25 mouse cellular contexts compared by ENCODE assay signal in the genomic region with DNA sequence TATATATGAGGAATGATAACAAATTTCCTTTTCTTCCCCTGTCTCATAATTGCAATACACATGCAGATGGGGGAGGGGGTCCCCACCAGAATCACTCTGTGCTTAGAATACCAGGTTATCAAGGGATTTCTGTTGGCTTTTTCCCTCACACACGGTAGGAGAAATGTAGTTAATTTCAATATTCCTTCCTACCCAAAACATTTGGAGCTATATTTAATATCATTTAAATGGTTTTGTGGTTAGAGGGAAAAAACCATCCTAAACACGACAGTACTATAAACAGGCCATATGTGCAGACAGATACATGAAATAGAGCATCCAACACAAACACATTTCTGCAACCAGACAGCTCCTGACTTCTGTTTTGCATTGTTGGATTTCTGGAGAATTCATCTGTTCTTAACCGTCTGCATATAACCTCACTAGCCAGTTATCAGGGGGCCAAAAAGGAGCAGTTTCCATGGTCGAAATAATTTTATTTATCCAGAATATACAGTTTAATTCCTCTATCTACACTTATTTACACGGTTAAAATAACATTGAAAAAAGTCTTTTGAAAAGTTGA. TPM values are rescaled to one million over a fixed set of nuclear protein-coding genes. Genes with fewer than 3 reads are reported as not detected.
DNase-seq lines count a peak whose midpoint lies in the region; ATAC-seq lines count a peak whose summit lies in the region.
"Had no signal": no experiment of that assay in that cellular context is flagged by ENCODE, and none has a peak within 500 bp of the region (broad histone marks: within the 10 kb centered on the region; RNA-seq: fewer than 3 reads in every experiment).

No protein-coding gene starts in this region.

- peaks cover 90% of the 10 kb centered on the region for H3K27me3 ChIP-seq in forebrain, embryonic 13.5 days
- H3K27me3 ChIP-seq in forebrain, embryonic 11.5 days (ENCODE audit: control insufficient read depth, insufficient read depth, low read length): peaks cover 82% of the 10 kb centered on the region
- peaks cover 68% of the 10 kb centered on the region for H3K27me3 ChIP-seq in forebrain, embryonic 14.5 days (replicated peaks; ENCODE audit: control insufficient read depth, insufficient read depth, low read length)
- peaks cover 100% of the 10 kb centered on the region for H3K27me3 ChIP-seq in heart, embryonic 10.5 days (ENCODE audit: insufficient read depth, poor library complexity, severe bottlenecking)

- peak overlapping the region; percentile 81 for H3K4me2 ChIP-seq in forebrain, embryonic 13.5 days
- H3K4me2 ChIP-seq in forebrain, embryonic 11.5 days (ENCODE audit: low read depth, low read length, severe bottlenecking): no peak overlapping the region; the same call in 1 of the 2 replicates
- H3K4me2 ChIP-seq in forebrain, embryonic 14.5 days (ENCODE audit: low read length): peak overlapping the region; percentile 75
- H3K4me2 ChIP-seq: liver, embryonic 11.5 days had no signal

- H3K27ac ChIP-seq in forebrain, embryonic 13.5 days: peak overlapping the region; percentile 96
- H3K27ac ChIP-seq in forebrain, embryonic 11.5 days (ENCODE audit: low read depth, low read length): no peak overlapping the region
- peak overlapping the region; percentile 15; the same call in 1 of the 2 replicates for H3K27ac ChIP-seq in forebrain, embryonic 14.5 days (ENCODE audit: low read depth, low read length)
- no peak overlapping the region for H3K27ac ChIP-seq in heart, embryonic 10.5 days
- H3K27ac ChIP-seq: layer of hippocampus, adult 2 months; limb, embryonic 12.5 days; midbrain, embryonic 12.5 days had no signal

- H3K4me1 ChIP-seq in forebrain, embryonic 13.5 days: peaks cover 14% of the 10 kb centered on the region; the same call in 1 of the 2 replicates
- peaks cover 8% of the 10 kb centered on the region; the same call in 1 of the 2 replicates for H3K4me1 ChIP-seq in forebrain, embryonic 11.5 days (replicated peaks; ENCODE audit: control insufficient read depth, insufficient read depth, low read length)
- H3K4me1 ChIP-seq in forebrain, embryonic 14.5 days (ENCODE audit: control insufficient read depth, insufficient read depth, low read length): 0 out of 2 replicates have a peak, but pooled peaks cover 2% of the 10 kb centered on the region
- peaks cover 31% of the 10 kb centered on the region for H3K4me1 ChIP-seq in heart, embryonic 10.5 days

- WGBS in forebrain, embryonic 13.5 days: 13% methylated on average over 5 of the region's 5 CpGs
- 16% methylated on average over 5 of the region's 5 CpGs for WGBS in forebrain, embryonic 11.5 days
- WGBS in forebrain, embryonic 14.5 days: 19% methylated on average over 5 of the region's 5 CpGs
- 9% methylated on average over 5 of the region's 5 CpGs for WGBS in heart, embryonic 10.5 days

- H3K9ac ChIP-seq in forebrain, embryonic 13.5 days: peak overlapping the region; percentile 94
- no peak overlapping the region for H3K9ac ChIP-seq in forebrain, embryonic 11.5 days (ENCODE audit: low read length)
- H3K9ac ChIP-seq in forebrain, embryonic 14.5 days (ENCODE audit: low read length): peak overlapping the region; percentile 87
- H3K9ac ChIP-seq: liver, postnatal 0 days; midbrain, embryonic 12.5 days had no signal

- peak overlapping the region; percentile 67 for H3K4me3 ChIP-seq in forebrain, embryonic 13.5 days
- H3K4me3 ChIP-seq in forebrain, embryonic 11.5 days (ENCODE audit: low read depth, low read length): no peak overlapping the region; the same call in 1 of the 2 replicates
- peak overlapping the region; percentile 61 for H3K4me3 ChIP-seq in forebrain, embryonic 14.5 days (ENCODE audit: low read depth, low read length)
- no peak overlapping the region for H3K4me3 ChIP-seq in heart, embryonic 10.5 days
- H3K4me3 ChIP-seq: erythroblast, embryonic 14.5 days; layer of hippocampus, adult 2 months had no signal

- no peak for ATAC-seq in forebrain, embryonic 13.5 days
- no peak for ATAC-seq in forebrain, embryonic 11.5 days (replicated peaks; ENCODE audit: low FRiP score)
- no peak for ATAC-seq in forebrain, embryonic 14.5 days
- ATAC-seq: CD4-positive, CD25-positive, alpha-beta regulatory T cell, adult 4 months; hindbrain, embryonic 16.5 days; intestine, embryonic 16.5 days; liver, postnatal 0 days had no signal

- no peak for DNase-seq in forebrain, embryonic 11.5 days (ENCODE audit: low spot score)
- DNase-seq in retina, embryonic 14.5 days (ENCODE audit: low spot score): peak; percentile 8
- no peak for DNase-seq in retina, postnatal 1 day
- DNase-seq in forebrain, embryonic 14.5 days (ENCODE audit: low spot score): peak; percentile 26
- DNase-seq in heart, embryonic 10.5 days (ENCODE audit: low spot score): no peak
- DNase-seq in cerebellum, adult 18-20 months: no peak
- no peak for DNase-seq in frontal cortex, postnatal 25 days (ENCODE audit: low spot score in 2 of 2)
- DNase-seq: adrenal gland, postnatal 25 days; cerebellum, adult 9-11 months; kidney, adult 9 months; liver, postnatal 0 days; lung, postnatal 10 days; thymus, postnatal 25 days had no signal

- no peaks in the 10 kb centered on the region for H3K36me3 ChIP-seq in forebrain, embryonic 13.5 days (ENCODE audit: poor library complexity, severe bottlenecking)
- no peaks in the 10 kb centered on the region for H3K36me3 ChIP-seq in forebrain, embryonic 11.5 days (ENCODE audit: control insufficient read depth, insufficient read depth, low read length)
- peaks cover 2% of the 10 kb centered on the region; the same call in 1 of the 2 replicates for H3K36me3 ChIP-seq in forebrain, embryonic 14.5 days (ENCODE audit: control insufficient read depth, insufficient read depth, low read length)
- no peaks in the 10 kb centered on the region for H3K36me3 ChIP-seq in heart, embryonic 10.5 days
- H3K36me3 ChIP-seq: midbrain, embryonic 12.5 days had no signal

- H3K9me3 ChIP-seq in forebrain, embryonic 13.5 days (replicated peaks): no peaks in the 10 kb centered on the region
- no peaks in the 10 kb centered on the region for H3K9me3 ChIP-seq in forebrain, embryonic 11.5 days (ENCODE audit: control insufficient read depth, low read length)
- H3K9me3 ChIP-seq in forebrain, embryonic 14.5 days (replicated peaks; ENCODE audit: control insufficient read depth, low read length): no peaks in the 10 kb centered on the region
- H3K9me3 ChIP-seq in heart, embryonic 10.5 days: no peaks in the 10 kb centered on the region
- H3K9me3 ChIP-seq: limb, embryonic 12.5 days; midbrain, embryonic 12.5 days had no signal

RNA-seq across cellular contexts. Expression of a gene that starts 4.5 kb away (rescaled TPM):
- polyA plus RNA-seq in forebrain, embryonic 13.5 days (2015; fragmentation: Nextera tagmentation; extraction: Ambion mirVana): 84.5 and 91.5 TPM in 2 replicates
- polyA plus RNA-seq in forebrain, embryonic 11.5 days (2014; fragmentation: Nextera tagmentation; extraction: Ambion mirVana): 45.5 and 47.7 TPM in 2 replicates
- polyA plus RNA-seq in forebrain, embryonic 14.5 days (2014; fragmentation: Nextera tagmentation; extraction: Ambion mirVana): 55.7 and 77.2 TPM in 2 replicates
- polyA plus RNA-seq in heart, embryonic 10.5 days (2016; fragmentation: Nextera tagmentation; extraction: Ambion mirVana): 4.0 and 8.9 TPM in 2 replicates
- polyA plus RNA-seq: CD4-positive, CD25-positive, alpha-beta regulatory T cell, adult 4 months; erythroblast, embryonic 14.5 days; hindbrain, embryonic 16.5 days; liver, postnatal 0 days; spleen, adult 2 months had no signal

RNA-seq across cellular contexts. Expression of a gene that starts 14.3 kb away (rescaled TPM):
- polyA plus RNA-seq in forebrain, embryonic 13.5 days (2015; fragmentation: Nextera tagmentation; extraction: Ambion mirVana): 15.5 and 16.2 TPM in 2 replicates
- 4.5 and 7.3 TPM in 2 replicates for polyA plus RNA-seq in forebrain, embryonic 11.5 days (2014; fragmentation: Nextera tagmentation; extraction: Ambion mirVana)
- 4.4 and 5.8 TPM in 2 replicates for polyA plus RNA-seq in forebrain, embryonic 14.5 days (2014; fragmentation: Nextera tagmentation; extraction: Ambion mirVana)
- 0.23 and 0.57 TPM in 2 replicates for polyA plus RNA-seq in heart, embryonic 10.5 days (2016; fragmentation: Nextera tagmentation; extraction: Ambion mirVana)
- polyA plus RNA-seq: CD4-positive, CD25-positive, alpha-beta regulatory T cell, adult 4 months; erythroblast, embryonic 14.5 days; gonadal fat pad, adult 2 months; heart, postnatal 0 days; hindbrain, embryonic 16.5 days; intestine, embryonic 16.5 days; liver, embryonic 11.5 days; liver, postnatal 0 days; spleen, adult 2 months had no signal

Comparison
In these comparisons a context has a peak if more than half of its experiments do, and no peak if none do; other contexts are left out.
1. H3K27ac ChIP-seq: peak in forebrain, embryonic 13.5 days (single experiment) and forebrain, embryonic 14.5 days (single experiment); none in forebrain, embryonic 11.5 days (single experiment) and heart, embryonic 10.5 days (single experiment).
2. H3K4me3 ChIP-seq: peak in forebrain, embryonic 13.5 days (single experiment) and forebrain, embryonic 14.5 days (single experiment); none in forebrain, embryonic 11.5 days (single experiment) and heart, embryonic 10.5 days (single experiment).
3. DNase-seq: peak in retina, embryonic 14.5 days (single experiment) and forebrain, embryonic 14.5 days (single experiment); none in forebrain, embryonic 11.5 days (single experiment), retina, postnatal 1 day (single experiment), heart, embryonic 10.5 days (single experiment), cerebellum, adult 18-20 months (0 of 2) and frontal cortex, postnatal 25 days (0 of 2).